Mouse (Mus musculus) lung, embryonic 16.5 days (tissue): Measurements from ENCODE around the gene Pom121l2. TPM values are rescaled to one million over a fixed set of nuclear protein-coding genes. Genes with fewer than 3 reads are reported as not detected.
A peak's percentile ranks its signal among the peaks of the same experiment; 100 is the strongest.
"Not testable (repeated sequence)": the region's sequence is repeated elsewhere in the genome, so short reads cannot be mapped to it uniquely, and the experiment has no call there.

Source experiments
- ATAC-seq: fragments of 200-750 bp; cut with Nextera tagmentation; 2 replicates; pipeline ENCODE4 v1.8.0; 2017; ENCODE audit warnings: low read depth, mild to moderate bottlenecking, moderate library complexity
- H3K27ac ChIP-seq: fragments of 300-500 bp; sonication (generic); 2 replicates; pipeline ENCODE4 v1.5.1; 2014; ENCODE audit warnings: mild to moderate bottlenecking, control low read depth, low read length
- H3K27me3 ChIP-seq: fragments of 300-500 bp; sonication (generic); 2 replicates; pipeline ENCODE4 v1.6.1; 2014; ENCODE audit warnings: low read depth, low read length, mixed read lengths; ENCODE audit not compliant: control insufficient read depth, insufficient read depth
- H3K36me3 ChIP-seq: fragments of 300-500 bp; sonication (generic); 2 replicates; pipeline ENCODE4 v1.6.1; 2014; ENCODE audit warnings: low read length; ENCODE audit not compliant: control insufficient read depth, insufficient read depth
- H3K4me1 ChIP-seq: fragments of 300-500 bp; sonication (generic); replicated peaks from 2 replicates; pipeline ENCODE4 v1.6.1; 2014; ENCODE audit warnings: low read length, mixed read lengths; ENCODE audit not compliant: control insufficient read depth, insufficient read depth
- H3K4me2 ChIP-seq: fragments of 300-500 bp; sonication (generic); 2 replicates; pipeline ENCODE4 v1.6.1; 2014; ENCODE audit warnings: low read depth, low read length, control low read depth
- H3K4me3 ChIP-seq: fragments of 300-500 bp; sonication (generic); 2 replicates; pipeline ENCODE4 v1.5.1; 2014; ENCODE audit warnings: mild to moderate bottlenecking, low read length, control low read depth
- H3K9ac ChIP-seq: fragments of 300-500 bp; sonication (generic); 2 replicates; pipeline ENCODE4 v1.6.1; 2014; ENCODE audit warnings: low read length, control low read depth
- H3K9me3 ChIP-seq: fragments of 300-500 bp; sonication (generic); 2 replicates; pipeline ENCODE4 v1.6.1; 2016; ENCODE audit warnings: low read length; ENCODE audit not compliant: control insufficient read depth
- WGBS: fragments of 180-500 bp; shearing (Covaris S2); extraction: QIAGEN DNeasy Blood & Tissue Kit; methylation state at CpG from one replicate; pipeline ENCODE4 v1.1.7; 2014; 5-methylcytosine and 5-hydroxymethylcytosine counted together
- polyA plus RNA-seq: library from polyadenylated mRNA; unstranded; fragments of >200 nt; fragmentation: Nextera tagmentation; extraction: Ambion mirVana; gene quantifications from 2 replicates; pipeline ENCODE4 v1.2.1, GENCODE M21; 2015

Gene Pom121l2
- polyA plus RNA-seq, 1 experiment from 2014 or later: 0.16 TPM

GRCm38 (mm10) chr13:22026058-22027031, 45.4 kb downstream of the Pom121l2 start:
- ATAC-seq: no peak
- H3K27ac ChIP-seq: peak overlapping the region; percentile 56

GRCm38 (mm10) chr13:22028673-22029460, 47.9 kb downstream of the Pom121l2 start:
- peak; percentile 84 for ATAC-seq
- H3K27ac ChIP-seq: peak overlapping the region; percentile 90
- peak overlapping the region; percentile 70 for H3K9ac ChIP-seq
- H3K27me3 ChIP-seq: no peaks in the 10 kb centered on the region
- no peaks in the 10 kb centered on the region for H3K36me3 ChIP-seq
- peak overlapping the region; percentile 62 for H3K4me3 ChIP-seq
- WGBS: under 1% methylated on average over 40 of the region's 40 CpGs
- H3K9me3 ChIP-seq: no peaks in the 10 kb centered on the region
- peaks cover 6% of the 10 kb centered on the region for H3K4me1 ChIP-seq
- peak overlapping the region; percentile 65 for H3K4me2 ChIP-seq

More at GRCm38 (mm10) chr13:22026058-22027031, 45.4 kb downstream of the Pom121l2 start:
- peak overlapping the region; percentile 61 for H3K9ac ChIP-seq
- peak overlapping the region; percentile 53 for H3K4me3 ChIP-seq
- no peaks in the 10 kb centered on the region for H3K9me3 ChIP-seq
- under 1% methylated on average over 35 of the region's 35 CpGs for WGBS
- H3K27me3 ChIP-seq: no peaks in the 10 kb centered on the region
- peaks cover 6% of the 10 kb centered on the region; the same call in 1 of the 2 replicates for H3K4me1 ChIP-seq
- H3K4me2 ChIP-seq: peak overlapping the region; percentile 71
- no peaks in the 10 kb centered on the region for H3K36me3 ChIP-seq

GRCm38 (mm10) chr13:22029928-22030327, 48.9 kb downstream of the Pom121l2 start:
- H3K9me3 ChIP-seq: no peaks in the 10 kb centered on the region
- WGBS: 42% methylated on average over 8 of the region's 8 CpGs
- ATAC-seq: no peak
- H3K27me3 ChIP-seq: no peaks in the 10 kb centered on the region
- no peak overlapping the region for H3K27ac ChIP-seq
- H3K36me3 ChIP-seq: no peaks in the 10 kb centered on the region
- no peak overlapping the region for H3K4me3 ChIP-seq
- no peak overlapping the region for H3K9ac ChIP-seq
- peaks cover 15% of the 10 kb centered on the region for H3K4me1 ChIP-seq
- peak overlapping the region; percentile 65; the same call in 1 of the 2 replicates for H3K4me2 ChIP-seq

- Histone ChIP-seq H3K36me3 (no peaks in the 10 kb centered on the region), H3K9ac (no peak overlapping the region), H3K27ac (no peak overlapping the region), H3K4me2 (no peak overlapping the region), H3K4me1 (peaks cover 15% of the 10 kb centered on the region), H3K9me3 (no peaks in the 10 kb centered on the region), H3K4me3 (no peak overlapping the region), H3K27me3 (no peaks in the 10 kb centered on the region)
- WGBS: 8% methylated on average over 4 of the region's 4 CpGs
- ATAC-seq: no peak
Measured at GRCm38 (mm10) chr13:22030493-22030892, 49.5 kb downstream of the Pom121l2 start.

- no peaks in the 10 kb centered on the region for H3K27me3 ChIP-seq
- no peaks in the 10 kb centered on the region for H3K9me3 ChIP-seq
- H3K36me3 ChIP-seq: no peaks in the 10 kb centered on the region
- peak overlapping the region; percentile 50 for H3K4me3 ChIP-seq
- H3K4me2 ChIP-seq: peak overlapping the region; percentile 56
- H3K9ac ChIP-seq: peak overlapping the region; percentile 71
- H3K4me1 ChIP-seq: peaks cover 17% of the 10 kb centered on the region
- peak overlapping the region; percentile 52; the same call in 1 of the 2 replicates for H3K27ac ChIP-seq
- WGBS: 30% methylated on average over 5 of the region's 5 CpGs
- ATAC-seq: no peak
Measured at GRCm38 (mm10) chr13:22033741-22034442, 52.9 kb downstream of the Pom121l2 start.

- H3K9me3 ChIP-seq: no peaks in the 10 kb centered on the region
- WGBS: under 1% methylated on average over 14 of the region's 14 CpGs
- ATAC-seq: peak; percentile 0; the same call in 1 of the 2 replicates
- no peaks in the 10 kb centered on the region for H3K36me3 ChIP-seq
- H3K27ac ChIP-seq: peak overlapping the region; percentile 81
- peak overlapping the region; percentile 71 for H3K9ac ChIP-seq
- H3K27me3 ChIP-seq: no peaks in the 10 kb centered on the region
- peak overlapping the region; percentile 56 for H3K4me2 ChIP-seq
- H3K4me1 ChIP-seq: peaks cover 17% of the 10 kb centered on the region
- H3K4me3 ChIP-seq: peak overlapping the region; percentile 50
Measured at GRCm38 (mm10) chr13:22034443-22035266, 53.7 kb downstream of the Pom121l2 start.

- H3K27me3 ChIP-seq, H3K9me3 ChIP-seq, H3K36me3 ChIP-seq: not testable (repeated sequence)
- H3K9ac ChIP-seq: peak within 1 kb of the TSS; percentile 71
- ATAC-seq: peak; percentile 98
- peaks cover 24% of the 10 kb centered on the region for H3K4me1 ChIP-seq
- peak within 1 kb of the TSS; percentile 56 for H3K4me2 ChIP-seq
- WGBS: under 1% methylated on average over 21 of the region's 69 CpGs
- peak within 1 kb of the TSS; percentile 50 for H3K4me3 ChIP-seq
- peak within 1 kb of the TSS; percentile 83 for H3K27ac ChIP-seq
Measured at GRCm38 (mm10) chr13:22035267-22036148, 54.5 kb downstream of the Pom121l2 start, which contains the start of the genes Hist1h2ah and Hist1h2bk. TSS of gene Hist1h2ah (minus strand) at chr13:22035568. TSS of gene Hist1h2bk (plus strand) at chr13:22035870.
